Mouse (Mus musculus) layer of hippocampus, adult 2 months (tissue): ENCODE measurements around the gene Fancc. TPM values are rescaled to one million over a fixed set of nuclear protein-coding genes. Genes with fewer than 3 reads are reported as not detected.

Experiments
- DNase-seq, 2 experiments: peaks; one replicate each; pipeline ENCODE4 v3.0.0; 2022; ENCODE audit warnings: low spot score in 2 of 2
- H3K27ac ChIP-seq: fragments of 200-600 bp; 2 replicates; pipeline ENCODE4 v1.8.1; 2022
- H3K4me3 ChIP-seq: fragments of 200-600 bp; 2 replicates; pipeline ENCODE4 v1.8.1; 2022; ENCODE audit warnings: mild to moderate bottlenecking
- CTCF ChIP-seq: fragments of 200-600 bp; conservative IDR thresholded peaks from 2 replicates; pipeline ENCODE4 v1.8.1; 2022; ENCODE audit warnings: antibody characterized with exemption, mild to moderate bottlenecking, moderate library complexity
- total RNA-seq, 2 experiments: library from RNA; stranded (reverse); gene quantifications; 2 replicates each; pipeline ENCODE4 v1.2.3; 2021

Gene Fancc
- total RNA-seq, 2 experiments from 2014 or later: 6.5 to 9.5 TPM

DNA sequence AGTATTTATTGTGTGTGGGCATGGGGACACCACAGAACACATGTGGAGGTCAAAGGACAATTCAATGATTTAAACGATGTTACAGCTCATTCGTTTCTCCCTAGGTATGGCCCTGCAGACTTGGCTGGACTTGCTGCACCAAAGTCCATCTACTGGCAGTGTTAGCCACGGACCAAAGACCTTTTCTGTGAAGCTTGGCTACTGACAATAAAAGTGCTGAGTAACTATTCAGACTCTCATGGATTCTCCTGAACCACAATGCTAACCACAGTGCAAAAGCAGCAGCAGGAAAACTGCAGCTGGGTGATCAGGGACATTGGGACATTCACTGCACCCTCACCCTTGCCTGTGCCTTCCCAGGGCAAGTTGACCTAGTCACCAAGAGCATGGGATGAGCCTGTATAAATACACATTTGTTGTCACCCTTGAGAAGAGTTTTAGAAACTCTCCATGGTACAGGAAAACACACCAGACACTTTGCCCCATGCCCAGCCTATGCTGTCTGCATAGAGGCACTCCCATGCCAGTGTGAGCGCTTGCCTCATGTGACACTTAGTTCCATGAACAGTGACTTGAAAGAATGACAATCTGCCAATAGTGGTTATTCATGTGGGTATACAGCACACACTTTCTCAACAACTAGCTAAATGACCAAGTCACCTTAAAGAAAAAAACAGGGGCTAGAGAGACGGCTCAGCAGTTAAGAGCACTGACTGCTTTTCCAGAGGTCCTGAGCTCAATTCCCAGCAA, 151.4 kb downstream of the Fancc start:
- no peak overlapping the region for H3K4me3 ChIP-seq
- H3K27ac ChIP-seq: no peak overlapping the region
- no peak for DNase-seq
- TF ChIP-seq CTCF: no peak

GRCm38 (mm10) chr13:63344481-63344880, 152.6 kb downstream of the Fancc start:
- no peak overlapping the region for H3K4me3 ChIP-seq
- no peak for DNase-seq
- TF ChIP-seq CTCF: no peak
- H3K27ac ChIP-seq: no peak overlapping the region

- no peak for TF ChIP-seq CTCF
- no peak for DNase-seq
- no peak overlapping the region for H3K27ac ChIP-seq
- H3K4me3 ChIP-seq: no peak overlapping the region
Observed at GRCm38 (mm10) chr13:63342781-63343180, 154.3 kb downstream of the Fancc start.

DNA sequence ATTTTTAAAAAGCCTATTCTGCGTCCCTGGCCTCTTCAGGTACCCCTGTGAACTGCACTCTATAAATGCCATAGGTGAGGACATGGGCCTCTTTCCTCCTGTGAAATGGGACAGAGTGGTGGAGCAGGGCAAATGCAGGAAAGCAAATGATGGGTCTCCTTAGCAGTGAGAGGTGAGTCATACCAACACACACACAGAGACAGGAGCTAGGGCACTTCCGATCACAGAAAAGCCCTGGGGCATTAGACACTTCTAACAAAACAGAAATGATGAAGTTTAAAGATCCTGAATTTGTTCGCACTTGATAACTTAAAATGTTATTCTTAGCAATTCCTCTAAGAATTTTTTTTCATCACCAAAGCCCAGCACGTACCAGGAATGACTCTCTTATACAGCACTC, 157.1 kb downstream of the Fancc start:
- DNase-seq: no peak
- H3K4me3 ChIP-seq: no peak overlapping the region
- H3K27ac ChIP-seq: no peak overlapping the region
- no peak for TF ChIP-seq CTCF

DNA sequence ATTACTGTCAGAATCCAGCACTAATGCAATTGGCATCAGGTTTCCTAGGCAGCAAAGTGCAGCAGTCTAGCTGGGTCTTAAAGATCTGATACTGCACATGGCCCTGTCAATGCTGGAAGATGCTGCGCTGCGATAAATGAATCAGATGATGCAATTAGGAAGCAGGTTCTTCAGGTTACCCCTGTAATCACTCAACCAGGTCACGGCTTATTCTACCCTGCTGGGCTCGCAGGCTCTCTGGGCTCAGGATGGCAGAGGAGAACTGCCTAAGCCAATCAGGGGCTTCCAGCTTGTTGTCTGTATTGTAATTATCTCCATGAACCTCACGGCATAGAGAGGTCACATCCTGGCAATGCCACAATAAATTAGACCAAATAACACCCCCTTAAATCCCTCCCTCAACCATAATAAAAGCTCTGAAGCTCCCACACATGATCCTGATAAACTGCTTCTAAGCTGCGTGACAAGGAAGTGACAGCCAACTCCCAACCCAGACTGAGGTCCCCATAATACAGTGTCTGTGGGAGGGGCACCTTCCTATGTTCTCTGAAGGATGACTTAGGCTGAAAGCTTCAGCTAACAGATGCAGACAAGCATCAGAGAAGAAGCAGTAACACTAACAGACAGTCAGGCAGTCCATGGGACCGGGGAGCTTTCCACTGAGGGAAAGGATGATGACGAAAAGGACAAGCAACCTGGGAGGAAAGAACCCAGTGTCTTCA, 159.7 kb downstream of the Fancc start:
- no peak for DNase-seq
- no peak for TF ChIP-seq CTCF
- Histone ChIP-seq H3K4me3 (no peak overlapping the region), H3K27ac (peak overlapping the region; percentile 79; the same call in 1 of the 2 replicates)

- no peak for TF ChIP-seq CTCF
- DNase-seq: peak; percentile 56 to 70
- Histone ChIP-seq H3K4me3 (no peak overlapping the region), H3K27ac (peak overlapping the region; percentile 79)
Observed at GRCm38 (mm10) chr13:63336335-63336734, 160.7 kb downstream of the Fancc start.

DNA sequence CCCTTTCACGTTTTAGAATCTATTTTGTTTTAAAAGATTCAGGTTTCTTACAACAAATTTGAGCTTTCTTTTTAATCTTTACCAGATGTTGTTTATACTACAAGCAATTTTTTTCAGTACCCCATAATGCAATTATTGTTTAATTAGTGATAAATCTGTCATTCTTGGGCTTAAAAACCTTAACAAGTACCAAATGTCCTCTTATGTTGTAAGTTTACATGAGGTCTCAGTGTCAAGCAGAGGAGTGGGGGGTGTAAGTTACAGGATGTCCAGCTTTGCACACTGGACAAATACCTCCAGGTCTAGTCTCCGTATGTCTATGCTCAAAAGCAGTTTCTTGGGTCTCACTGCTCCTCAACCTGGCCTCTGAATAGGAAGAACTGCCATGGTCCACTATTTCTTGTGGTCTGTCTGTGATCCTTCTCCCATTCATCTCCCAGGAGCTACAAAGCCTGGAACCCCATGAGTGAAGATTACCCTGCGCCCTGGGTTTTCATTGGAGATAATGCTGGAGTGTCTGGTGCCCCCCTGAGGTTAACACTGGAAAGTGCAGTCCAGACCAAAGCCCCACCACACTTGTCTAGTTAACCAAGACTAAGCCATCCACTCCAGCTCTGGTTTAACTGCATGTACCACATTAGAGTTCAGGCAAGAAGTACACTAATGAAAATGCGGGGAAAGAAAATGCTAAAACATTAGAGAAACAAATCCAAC, 161.5 kb downstream of the Fancc start:
- H3K27ac ChIP-seq: peak overlapping the region; percentile 79

GRCm38 (mm10) chr13:63332576-63333300, 164.3 kb downstream of the Fancc start:
- Histone ChIP-seq H3K27ac (peak overlapping the region; percentile 80), H3K4me3 (no peak overlapping the region)
- peak; percentile 72 to 78 for DNase-seq
- peak; percentile 100 for TF ChIP-seq CTCF

More for the DNA sequence above, 161.5 kb downstream of the Fancc start:
- peak; percentile 83 for TF ChIP-seq CTCF
- no peak overlapping the region for H3K4me3 ChIP-seq
- peak; percentile 44 for DNase-seq

GRCm38 (mm10) chr13:63331379-63331778, 165.7 kb downstream of the Fancc start:
- peak; percentile 60 to 79 for DNase-seq
- peak overlapping the region; percentile 77; the same call in 1 of the 2 replicates for H3K27ac ChIP-seq
- no peak overlapping the region for H3K4me3 ChIP-seq
- peak; percentile 94 for TF ChIP-seq CTCF

- no peak for TF ChIP-seq CTCF
- H3K27ac ChIP-seq: peak overlapping the region; percentile 77
- peak; percentile 44 to 55 for DNase-seq
- no peak overlapping the region; the same call in 1 of the 2 replicates for H3K4me3 ChIP-seq
Observed at GRCm38 (mm10) chr13:63330236-63330860, 166.7 kb downstream of the Fancc start.

- H3K27ac ChIP-seq: peak overlapping the region; percentile 81; the same call in 1 of the 2 replicates
- TF ChIP-seq CTCF: no peak
- no peak for DNase-seq
- H3K4me3 ChIP-seq: no peak overlapping the region
Observed at GRCm38 (mm10) chr13:63326015-63326414, 171.1 kb downstream of the Fancc start.
